Mouse (Mus musculus): Measurements from ENCODE around the gene Kif6. TPM values are rescaled to one million over a fixed set of nuclear protein-coding genes. Genes with fewer than 3 reads are reported as not detected.

Gene Kif6
- polyA plus RNA-seq, 1 experiment from 2014 or later: 3.7 TPM

DNA sequence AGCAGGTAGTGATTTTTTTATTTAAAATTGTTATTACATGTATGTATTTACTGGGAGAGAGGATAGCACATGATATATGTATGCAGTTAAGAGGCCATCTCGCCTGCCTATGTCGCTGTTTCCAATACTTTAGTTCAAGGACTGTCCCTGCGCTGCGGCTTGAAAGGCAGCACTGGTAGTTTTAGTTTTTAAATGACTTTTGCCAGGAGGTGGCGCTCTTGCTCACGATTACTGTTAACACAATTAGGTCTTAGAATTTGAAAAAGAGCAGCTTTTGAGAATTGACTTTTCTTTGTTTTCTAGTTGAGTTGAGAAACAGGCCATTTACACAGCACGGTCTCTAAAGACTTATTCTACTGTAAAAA is 336.5 kb downstream of the Kif6 start:
- Histone ChIP-seq H3K27me3 (ENCODE audit: control insufficient read depth, insufficient read depth, low read length) (no peaks in the 10 kb centered on the region), H3K27ac (peak overlapping the region; percentile 71; the same call in 1 of the 2 replicates), H3K36me3 (replicated peaks; ENCODE audit: control insufficient read depth, insufficient read depth) (no peaks in the 10 kb centered on the region), H3K4me1 (replicated peaks; ENCODE audit: control insufficient read depth, insufficient read depth, low read length) (peaks cover 11% of the 10 kb centered on the region; the same call in 1 of the 2 replicates), H3K9ac (peak overlapping the region; percentile 51; the same call in 1 of the 2 replicates), H3K4me3 (replicated peaks; ENCODE audit: low read length) (peak overlapping the region; percentile 22), H3K9me3 (ENCODE audit: control insufficient read depth, low read length) (no peaks in the 10 kb centered on the region), H3K4me2 (replicated peaks) (peak overlapping the region; percentile 57)
- DNase-seq (ENCODE audit: low spot score) (peak; percentile 97), ATAC-seq (ENCODE audit: low FRiP score) (peak; percentile 63; the same call in 1 of the 2 replicates)
- WGBS: 9% methylated on average over 7 of the region's 7 CpGs

GRCm38 (mm10) chr17:49951856-49952607 is 337.1 kb downstream of the Kif6 start:
- peak; percentile 61 for ATAC-seq (ENCODE audit: low FRiP score)
- peak overlapping the region; percentile 22 for H3K4me3 ChIP-seq (replicated peaks; ENCODE audit: low read length)
- peak overlapping the region; percentile 71; the same call in 1 of the 2 replicates for H3K27ac ChIP-seq
- H3K9me3 ChIP-seq (ENCODE audit: control insufficient read depth, low read length): no peaks in the 10 kb centered on the region
- H3K4me1 ChIP-seq (replicated peaks; ENCODE audit: control insufficient read depth, insufficient read depth, low read length): peaks cover 11% of the 10 kb centered on the region; the same call in 1 of the 2 replicates
- H3K27me3 ChIP-seq (ENCODE audit: control insufficient read depth, insufficient read depth, low read length): no peaks in the 10 kb centered on the region
- no peaks in the 10 kb centered on the region for H3K36me3 ChIP-seq (replicated peaks; ENCODE audit: control insufficient read depth, insufficient read depth)
- H3K9ac ChIP-seq: peak overlapping the region; percentile 51
- H3K4me2 ChIP-seq (replicated peaks): peak overlapping the region; percentile 57
- DNase-seq (ENCODE audit: low spot score): peak; percentile 48
- WGBS: 20% methylated on average over 22 of the region's 22 CpGs

- Histone ChIP-seq H3K4me3 (replicated peaks; ENCODE audit: low read length) (no peak overlapping the region), H3K36me3 (replicated peaks; ENCODE audit: control insufficient read depth, insufficient read depth) (no peaks in the 10 kb centered on the region), H3K27ac (no peak overlapping the region), H3K4me2 (replicated peaks) (no peak overlapping the region), H3K9me3 (ENCODE audit: control insufficient read depth, low read length) (no peaks in the 10 kb centered on the region), H3K27me3 (ENCODE audit: control insufficient read depth, insufficient read depth, low read length) (no peaks in the 10 kb centered on the region), H3K4me1 (replicated peaks; ENCODE audit: control insufficient read depth, insufficient read depth, low read length) (no peaks in the 10 kb centered on the region), H3K9ac (no peak overlapping the region)
- ATAC-seq (ENCODE audit: low FRiP score) (no peak), DNase-seq (ENCODE audit: low spot score) (no peak)
Measured at GRCm38 (mm10) chr17:49959021-49959420, 344.1 kb downstream of the Kif6 start.

Other genes with a start within 250 kb of the Kif6 start
- gene Mocs1, start 186.8 kb upstream of the Kif6 start, polyA plus RNA-seq (2014; fragmentation: Nextera tagmentation; extraction: Ambion mirVana): 4.9 and 5.2 TPM in 2 replicates
- gene Daam2, start 50.8 kb upstream of the Kif6 start, polyA plus RNA-seq (2014; fragmentation: Nextera tagmentation; extraction: Ambion mirVana): 3.1 and 3.2 TPM in 2 replicates